Mouse (Mus musculus): Measurements from ENCODE around the gene Cblc. TPM values are rescaled to one million over a fixed set of nuclear protein-coding genes. Genes with fewer than 3 reads are reported as not detected.
A peak's percentile ranks its signal among the peaks of the same experiment; 100 is the strongest.

The Cblc gene
- polyA plus RNA-seq, 1 experiment from 2014 or later, result 18.4 TPM

DNA sequence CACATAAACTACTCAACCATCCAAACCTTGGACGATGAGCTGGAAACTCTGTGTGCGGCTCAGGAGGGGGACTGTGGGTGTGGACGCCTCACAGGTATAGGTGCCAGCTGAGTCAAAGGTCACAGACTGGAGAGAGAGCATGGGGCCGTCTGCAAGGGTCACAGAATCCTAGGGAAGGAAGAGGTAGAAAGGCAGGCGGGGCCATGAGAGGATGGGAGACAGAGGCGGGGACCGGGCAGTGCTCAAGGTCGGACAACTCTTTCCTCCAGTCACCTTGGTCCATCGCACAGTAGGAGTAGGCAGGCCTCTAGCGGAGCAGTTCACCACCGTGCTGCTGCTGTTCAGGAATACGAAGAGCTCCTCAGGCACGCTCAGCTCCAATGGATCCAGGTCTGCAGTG, 36.6 kb downstream of the Cblc start:
- WGBS, result 85% methylated on average over 13 of the region's 13 CpGs
- Histone ChIP-seq H3K9me3 (ENCODE audit: low read length) (no peaks in the 10 kb centered on the region), H3K9ac (replicated peaks; ENCODE audit: low read depth) (no peak overlapping the region), H3K27ac (ENCODE audit: low read length) (no peak overlapping the region), H3K4me1 (ENCODE audit: insufficient read depth, low read depth, low read length) (peaks cover 11% of the 10 kb centered on the region; the same call in 1 of the 2 replicates), H3K36me3 (ENCODE audit: insufficient read depth, low read length) (peaks cover 18% of the 10 kb centered on the region), H3K4me2 (replicated peaks; ENCODE audit: low read depth, low read length) (no peak overlapping the region), H3K4me3 (ENCODE audit: low read depth, low read length) (no peak overlapping the region), H3K27me3 (replicated peaks; ENCODE audit: insufficient read depth, low read length) (no peaks in the 10 kb centered on the region)
- ATAC-seq (no peak), DNase-seq (ENCODE audit: low spot score) (no peak)
- TF ChIP-seq EP300 (IDR thresholded peaks at IDR 0.05) (no peak), CTCF (IDR thresholded peaks at IDR 0.05) (no peak)

DNA sequence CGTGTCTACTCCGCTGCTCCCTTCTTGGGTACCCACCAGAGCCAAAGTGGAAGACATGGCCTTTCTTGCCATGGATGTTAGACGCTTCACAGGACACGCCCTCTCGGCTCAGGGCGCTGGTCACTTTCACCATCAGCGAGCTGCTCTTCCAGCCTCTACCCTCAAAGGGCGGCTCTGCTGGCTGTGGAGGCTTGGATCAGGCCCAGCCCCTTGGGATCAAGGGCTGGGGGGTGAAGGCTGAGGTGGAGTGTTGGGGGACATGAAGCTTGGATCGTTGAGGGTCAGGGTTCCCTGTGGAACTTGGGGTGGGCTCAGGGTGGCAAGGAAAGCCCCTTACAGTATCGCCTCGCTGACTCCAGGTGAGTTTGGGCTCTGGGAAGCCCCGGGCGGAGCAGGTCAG, 38.0 kb downstream of the Cblc start:
- TF ChIP-seq EP300 (IDR thresholded peaks at IDR 0.05), result no peak
- TF ChIP-seq CTCF (IDR thresholded peaks at IDR 0.05), result no peak
- no peak overlapping the region for H3K4me3 ChIP-seq (ENCODE audit: low read depth, low read length)
- peaks cover 18% of the 10 kb centered on the region for H3K36me3 ChIP-seq (ENCODE audit: insufficient read depth, low read length)
- no peak overlapping the region for H3K27ac ChIP-seq (ENCODE audit: low read length)
- ATAC-seq (no peak), DNase-seq (ENCODE audit: low spot score) (no peak)
- H3K9ac ChIP-seq (replicated peaks; ENCODE audit: low read depth), result no peak overlapping the region
- no peak overlapping the region for H3K4me2 ChIP-seq (replicated peaks; ENCODE audit: low read depth, low read length)
- 89% methylated on average over 13 of the region's 13 CpGs for WGBS
- H3K4me1 ChIP-seq (ENCODE audit: insufficient read depth, low read depth, low read length), result peaks cover 17% of the 10 kb centered on the region; the same call in 1 of the 2 replicates
- H3K9me3 ChIP-seq (ENCODE audit: low read length), result no peaks in the 10 kb centered on the region
- no peaks in the 10 kb centered on the region for H3K27me3 ChIP-seq (replicated peaks; ENCODE audit: insufficient read depth, low read length)

DNA sequence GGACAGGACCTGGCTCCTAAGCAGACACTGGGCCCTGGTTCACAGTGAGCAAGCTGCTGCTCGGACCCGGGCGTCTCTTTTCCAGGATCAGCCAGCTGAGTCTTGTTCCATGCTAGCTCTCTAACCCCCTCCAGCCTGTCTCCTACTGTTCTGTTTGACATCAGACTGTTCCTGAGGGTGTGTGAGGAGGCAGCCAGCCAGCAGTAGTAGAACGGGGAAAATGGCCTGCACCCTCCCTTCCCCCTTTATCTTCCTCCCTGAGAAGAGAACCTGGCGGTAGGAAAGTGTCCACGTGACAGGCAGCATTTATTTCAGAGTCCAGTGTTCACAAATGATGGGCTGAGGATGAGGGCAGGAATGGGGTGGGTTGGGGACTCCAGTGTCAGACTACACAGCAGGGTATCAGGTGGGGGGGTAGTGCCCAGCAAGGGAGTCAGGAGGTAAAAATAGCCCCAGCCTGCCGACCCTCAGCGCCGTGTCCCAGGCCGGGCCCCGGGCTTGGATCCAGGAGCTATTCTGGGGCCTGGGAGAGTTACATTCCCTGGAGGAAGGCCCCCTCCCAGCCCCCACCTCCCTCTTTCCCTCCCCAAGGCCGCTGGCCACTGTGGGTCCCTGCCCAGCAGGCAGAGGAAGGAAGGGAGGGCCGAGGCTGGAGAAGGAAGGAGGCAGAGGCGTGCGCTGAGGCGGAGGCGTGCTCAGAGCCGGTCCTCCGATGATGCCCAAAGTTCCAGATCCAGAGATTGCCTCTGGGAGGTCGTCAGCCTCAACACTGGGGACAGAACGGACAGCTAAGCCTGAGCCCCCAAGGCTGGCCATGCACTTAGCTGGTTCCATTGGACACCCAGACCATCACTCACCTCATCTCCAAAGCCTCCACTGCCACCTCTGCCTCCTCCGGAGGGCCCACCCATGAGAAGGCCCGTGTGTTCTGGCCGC, 40.5 kb downstream of the Cblc start:
- Histone ChIP-seq H3K4me2 (replicated peaks; ENCODE audit: low read depth, low read length) (peak overlapping the region; percentile 27), H3K4me3 (ENCODE audit: low read depth, low read length) (no peak overlapping the region), H3K9ac (replicated peaks; ENCODE audit: low read depth) (no peak overlapping the region; the same call in 1 of the 2 replicates), H3K4me1 (ENCODE audit: insufficient read depth, low read depth, low read length) (peaks cover 17% of the 10 kb centered on the region; the same call in 1 of the 2 replicates), H3K36me3 (ENCODE audit: insufficient read depth, low read length) (peaks cover 18% of the 10 kb centered on the region), H3K27me3 (replicated peaks; ENCODE audit: insufficient read depth, low read length) (no peaks in the 10 kb centered on the region), H3K9me3 (ENCODE audit: low read length) (no peaks in the 10 kb centered on the region), H3K27ac (ENCODE audit: low read length) (peak overlapping the region; percentile 83)
- TF ChIP-seq EP300 (IDR thresholded peaks at IDR 0.05) (peak; percentile 63), CTCF (IDR thresholded peaks at IDR 0.05) (0 out of 2 replicates have a peak, but pooled peaks have one; percentile 3)
- ATAC-seq (peak; percentile 80), DNase-seq (ENCODE audit: low spot score) (peak; percentile 78)
- WGBS, result 28% methylated on average over 23 of the region's 24 CpGs

DNA sequence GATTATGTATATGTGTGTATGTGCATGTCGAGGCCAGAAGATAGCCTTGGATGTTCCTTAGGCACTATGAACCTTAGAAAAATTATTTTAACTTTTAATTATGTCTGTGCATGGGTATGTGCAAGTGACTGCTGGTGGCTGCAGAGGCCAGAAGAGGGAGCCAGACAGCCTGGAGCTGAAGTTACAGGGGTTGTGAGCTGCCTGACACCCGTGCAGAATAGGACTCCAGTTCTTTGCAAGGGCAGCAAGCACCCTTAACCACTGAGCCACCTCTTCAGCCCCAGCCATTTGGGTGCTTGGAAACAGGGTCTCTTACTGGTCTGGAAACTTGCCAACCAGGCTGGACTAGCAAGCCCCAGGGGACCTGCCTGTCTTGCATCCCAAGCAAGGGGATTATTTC, 41.6 kb downstream of the Cblc start:
- 74% methylated on average over 2 of the region's 2 CpGs for WGBS
- TF ChIP-seq CTCF (IDR thresholded peaks at IDR 0.05), result peak; percentile 58
- TF ChIP-seq EP300 (IDR thresholded peaks at IDR 0.05), result no peak
- H3K4me2 ChIP-seq (replicated peaks; ENCODE audit: low read depth, low read length), result no peak overlapping the region
- no peak overlapping the region for H3K9ac ChIP-seq (replicated peaks; ENCODE audit: low read depth)
- H3K27me3 ChIP-seq (replicated peaks; ENCODE audit: insufficient read depth, low read length), result no peaks in the 10 kb centered on the region
- peak overlapping the region; percentile 83 for H3K27ac ChIP-seq (ENCODE audit: low read length)
- ATAC-seq (no peak), DNase-seq (ENCODE audit: low spot score) (no peak)
- peaks cover 18% of the 10 kb centered on the region for H3K36me3 ChIP-seq (ENCODE audit: insufficient read depth, low read length)
- no peak overlapping the region for H3K4me3 ChIP-seq (ENCODE audit: low read depth, low read length)
- H3K9me3 ChIP-seq (ENCODE audit: low read length), result no peaks in the 10 kb centered on the region
- H3K4me1 ChIP-seq (ENCODE audit: insufficient read depth, low read depth, low read length), result peaks cover 24% of the 10 kb centered on the region; the same call in 1 of the 2 replicates

DNA sequence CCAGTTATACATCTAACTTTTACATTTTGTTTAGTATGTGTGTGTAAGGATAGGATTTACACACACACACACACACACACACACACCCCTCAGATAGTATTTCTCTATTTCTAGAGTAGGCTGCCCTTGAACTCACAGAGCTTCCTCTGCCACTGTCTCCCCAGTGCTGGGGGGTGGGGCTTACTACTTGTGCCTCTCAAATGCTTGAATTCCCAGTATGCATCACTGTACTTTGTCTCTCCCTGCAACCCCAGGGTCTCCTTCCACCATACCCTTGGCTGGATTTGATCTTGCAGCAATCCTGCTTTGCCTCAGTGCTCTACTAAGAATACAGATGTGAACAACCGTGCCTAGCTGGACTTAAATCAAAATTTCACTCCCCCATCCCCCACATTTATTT, 42.5 kb downstream of the Cblc start:
- Histone ChIP-seq H3K4me1 (ENCODE audit: insufficient read depth, low read depth, low read length) (peaks cover 24% of the 10 kb centered on the region; the same call in 1 of the 2 replicates), H3K4me2 (replicated peaks; ENCODE audit: low read depth, low read length) (no peak overlapping the region), H3K27me3 (replicated peaks; ENCODE audit: insufficient read depth, low read length) (no peaks in the 10 kb centered on the region), H3K36me3 (ENCODE audit: insufficient read depth, low read length) (peaks cover 13% of the 10 kb centered on the region), H3K9ac (replicated peaks; ENCODE audit: low read depth) (no peak overlapping the region), H3K4me3 (ENCODE audit: low read depth, low read length) (no peak overlapping the region), H3K27ac (ENCODE audit: low read length) (peak overlapping the region; percentile 68), H3K9me3 (ENCODE audit: low read length) (no peaks in the 10 kb centered on the region)
- WGBS, result 47% methylated on average over 1 of the region's 1 CpGs
- no peak for TF ChIP-seq CTCF (IDR thresholded peaks at IDR 0.05)
- no peak for TF ChIP-seq EP300 (IDR thresholded peaks at IDR 0.05)
- DNase-seq (ENCODE audit: low spot score), result no peak
- ATAC-seq, result no peak

DNA sequence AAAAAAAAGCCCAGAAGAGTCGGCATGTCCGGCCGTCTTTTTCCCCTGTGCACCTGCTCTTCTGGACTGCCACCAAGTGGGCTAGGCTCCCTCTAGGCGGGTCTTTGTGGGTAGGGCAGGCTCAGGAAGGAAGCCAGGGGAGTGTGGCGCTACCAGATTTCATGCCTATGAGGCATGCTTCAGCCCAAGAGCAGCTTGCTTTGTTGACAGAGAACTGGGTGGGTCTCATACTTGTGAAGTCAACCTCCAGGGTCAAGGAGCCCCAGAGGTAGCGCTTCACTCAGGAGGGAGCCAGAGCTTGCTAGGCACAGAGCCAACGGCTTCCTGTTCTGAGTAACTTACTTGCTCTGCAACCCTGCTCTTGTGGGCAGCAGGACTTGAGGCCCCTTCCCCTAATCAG, 43.0 kb downstream of the Cblc start:
- Histone ChIP-seq H3K36me3 (ENCODE audit: insufficient read depth, low read length) (peaks cover 8% of the 10 kb centered on the region), H3K9me3 (ENCODE audit: low read length) (no peaks in the 10 kb centered on the region), H3K4me3 (ENCODE audit: low read depth, low read length) (no peak overlapping the region), H3K27me3 (replicated peaks; ENCODE audit: insufficient read depth, low read length) (no peaks in the 10 kb centered on the region), H3K9ac (replicated peaks; ENCODE audit: low read depth) (no peak overlapping the region), H3K4me1 (ENCODE audit: insufficient read depth, low read depth, low read length) (peaks cover 24% of the 10 kb centered on the region; the same call in 1 of the 2 replicates), H3K27ac (ENCODE audit: low read length) (peak overlapping the region; percentile 68), H3K4me2 (replicated peaks; ENCODE audit: low read depth, low read length) (no peak overlapping the region)
- TF ChIP-seq EP300 (IDR thresholded peaks at IDR 0.05) (peak; percentile 94), CTCF (IDR thresholded peaks at IDR 0.05) (peak; percentile 58)
- peak; percentile 96 for DNase-seq (ENCODE audit: low spot score)
- peak; percentile 50 for ATAC-seq
- 17% methylated on average over 7 of the region's 7 CpGs for WGBS

All from lung, postnatal 0 days (tissue).